ENCODE assay signal across 17 mouse cellular contexts in genomic region chr10:52593780-52594179, GRCm38 (mm10).
"Had no signal": no experiment of that assay in that cellular context is flagged by ENCODE, and none has a peak within 500 bp of the region (broad histone marks: within the 10 kb centered on the region; RNA-seq: fewer than 3 reads in every experiment).

No protein-coding gene starts in this region.

- H3K27ac ChIP-seq: neural tube, embryonic 12.5 days; neural tube, embryonic 13.5 days; neural tube, embryonic 15.5 days; stomach, embryonic 15.5 days; stomach, postnatal 0 days had no signal

- DNase-seq: retina, postnatal 1 day; right cerebral cortex, adult 18-20 months; right cerebral cortex, postnatal 14 days; right cerebral cortex, postnatal 25 days; right cerebral cortex, postnatal 4 days; spleen, adult 18-20 months; thymus, adult 18-20 months; thymus, adult 2 months; thymus, postnatal 14 days; thymus, postnatal 25 days; thymus, postnatal 36 days; thymus, postnatal 4 days had no signal

- H3K4me2 ChIP-seq: neural tube, embryonic 12.5 days; neural tube, embryonic 13.5 days; neural tube, embryonic 15.5 days; stomach, embryonic 15.5 days had no signal

- H3K27me3 ChIP-seq: neural tube, embryonic 12.5 days; neural tube, embryonic 13.5 days; neural tube, embryonic 15.5 days; stomach, embryonic 15.5 days had no signal

- H3K9ac ChIP-seq: neural tube, embryonic 12.5 days; neural tube, embryonic 13.5 days; neural tube, embryonic 15.5 days; stomach, embryonic 15.5 days had no signal

- H3K4me1 ChIP-seq: neural tube, embryonic 12.5 days; neural tube, embryonic 13.5 days; neural tube, embryonic 15.5 days; stomach, embryonic 15.5 days had no signal

- H3K4me3 ChIP-seq: neural tube, embryonic 12.5 days; neural tube, embryonic 13.5 days; neural tube, embryonic 15.5 days; stomach, embryonic 15.5 days had no signal

- H3K36me3 ChIP-seq: neural tube, embryonic 12.5 days; neural tube, embryonic 13.5 days; neural tube, embryonic 15.5 days; stomach, embryonic 15.5 days had no signal

- H3K9me3 ChIP-seq: neural tube, embryonic 12.5 days; neural tube, embryonic 13.5 days; neural tube, embryonic 15.5 days; stomach, embryonic 15.5 days had no signal
